Mouse (Mus musculus): ENCODE measurements around the gene Olfr331. TPM values are rescaled to one million over a fixed set of nuclear protein-coding genes. Genes with fewer than 3 reads are reported as not detected.

Olfr331 gene
- polyA plus RNA-seq, 1 experiment, result not detected

DNA sequence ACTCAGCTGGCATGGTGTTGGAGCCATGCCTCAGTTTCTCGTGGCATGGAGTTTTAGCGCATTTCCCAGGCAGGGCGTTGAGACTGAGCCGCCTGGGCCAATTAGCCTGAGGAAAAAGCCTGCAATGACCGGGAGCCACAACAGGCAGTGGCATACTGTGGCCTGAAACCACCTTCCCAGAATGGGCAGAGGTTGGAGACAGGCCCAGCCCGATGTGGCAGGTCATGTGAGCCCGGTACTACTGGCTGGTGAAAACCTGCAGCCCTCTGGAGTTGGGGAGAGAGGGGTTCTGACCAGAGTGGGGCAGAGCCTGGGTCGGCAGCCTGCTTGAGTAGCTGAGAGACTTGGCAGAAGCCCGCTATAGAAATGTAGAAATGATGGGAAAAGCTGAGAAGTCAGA is 3.6 kb downstream of the Olfr331 start:
- Histone ChIP-seq H3K79me3 (ENCODE audit: low read depth) (no peaks in the 10 kb centered on the region), H3ac (ENCODE audit: control insufficient read depth, insufficient read length, low read depth) (no peak overlapping the region), H3K36me3 (ENCODE audit: control insufficient read depth, insufficient read depth) (no peaks in the 10 kb centered on the region), H3K4me3 (ENCODE audit: insufficient read depth, poor library complexity, severe bottlenecking) (no peak overlapping the region), H3K27me3 (ENCODE audit: control insufficient read depth, insufficient read depth, insufficient read length) (no peaks in the 10 kb centered on the region), H3K79me2 (ENCODE audit: control insufficient read depth, insufficient read depth) (no peaks in the 10 kb centered on the region)
- no peak for TF ChIP-seq CEBPB (IDR thresholded peaks at IDR 0.05; ENCODE audit: low read depth)
- TF ChIP-seq MAX (IDR thresholded peaks at IDR 0.05), result no peak
- no peak for TF ChIP-seq USF1 (IDR thresholded peaks at IDR 0.05; ENCODE audit: low read depth)
- no peak for TF ChIP-seq FOSL1 (IDR thresholded peaks at IDR 0.05; ENCODE audit: insufficient read depth, low read length, poor library complexity, severe bottlenecking)
- TF ChIP-seq MYOG (IDR thresholded peaks at IDR 0.05; ENCODE audit: control insufficient read depth, extremely low read depth, insufficient read length), result no peak
- TF ChIP-seq CTCF (IDR thresholded peaks at IDR 0.05; ENCODE audit: control insufficient read depth, insufficient read depth, insufficient read length), result no peak
- TF ChIP-seq MYOD1 (IDR thresholded peaks at IDR 0.05; ENCODE audit: control insufficient read depth, insufficient read length, low read depth), result no peak

DNA sequence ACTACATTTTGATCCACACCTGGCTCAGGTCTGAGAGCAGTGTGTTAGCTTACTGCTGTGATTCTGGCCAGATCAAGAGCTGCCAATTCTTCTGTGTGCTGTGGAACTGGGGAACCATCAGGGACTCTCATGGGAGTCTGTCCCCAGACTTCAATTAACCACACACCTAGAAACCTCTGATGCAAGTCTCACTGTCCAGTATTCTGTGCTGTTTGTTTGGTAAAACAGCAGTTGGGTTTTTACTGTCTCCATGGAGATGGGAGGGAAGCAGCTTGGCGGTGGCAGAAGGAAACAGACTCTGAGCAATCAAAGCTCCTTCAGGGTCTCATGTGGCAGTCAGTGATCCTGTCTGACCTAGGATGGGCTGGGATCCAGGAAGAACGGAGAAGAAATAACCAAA is 9.9 kb downstream of the Olfr331 start, which contains the start of gene Olfr332:
Olfr332 (minus strand) TSS at position 101 of the 400 bp plus-strand sequence.
- no peak within 1 kb of the TSS for H3ac ChIP-seq (ENCODE audit: control insufficient read depth, insufficient read length, low read depth)
- H3K79me2 ChIP-seq (ENCODE audit: control insufficient read depth, insufficient read depth), result no peaks in the 10 kb centered on the region
- H3K27me3 ChIP-seq (ENCODE audit: control insufficient read depth, insufficient read depth, insufficient read length), result peaks cover 5% of the 10 kb centered on the region
- TF ChIP-seq CEBPB (IDR thresholded peaks at IDR 0.05; ENCODE audit: low read depth) (no peak), USF1 (IDR thresholded peaks at IDR 0.05; ENCODE audit: low read depth) (no peak), CTCF (IDR thresholded peaks at IDR 0.05; ENCODE audit: control insufficient read depth, insufficient read depth, insufficient read length) (no peak), MAX (IDR thresholded peaks at IDR 0.05) (no peak)
- no peaks in the 10 kb centered on the region for H3K36me3 ChIP-seq (ENCODE audit: control insufficient read depth, insufficient read depth)
- no peak within 1 kb of the TSS for H3K4me3 ChIP-seq (ENCODE audit: insufficient read depth, poor library complexity, severe bottlenecking)
- no peaks in the 10 kb centered on the region for H3K79me3 ChIP-seq (ENCODE audit: low read depth)

DNA sequence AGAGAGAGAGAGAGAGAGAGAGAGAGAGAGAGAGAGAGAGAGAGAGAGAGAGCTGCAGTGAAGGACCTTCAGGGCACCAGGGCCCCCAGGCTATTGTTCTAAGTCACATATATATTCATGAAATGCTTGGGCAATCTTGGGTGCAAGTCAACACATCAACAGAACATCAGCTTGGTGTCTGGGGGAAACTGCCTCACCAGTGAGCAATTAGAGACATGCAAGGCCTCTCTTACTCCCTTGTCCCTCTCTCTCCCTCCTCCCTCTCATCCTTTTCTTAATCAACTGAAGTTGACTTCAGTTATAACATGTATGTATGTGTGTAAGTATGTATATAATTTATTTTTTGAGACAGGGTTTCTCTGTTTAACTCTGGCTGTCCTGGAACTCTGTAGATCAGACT is 40.2 kb downstream of the Olfr331 start, which contains the start of gene Olfr30:
Olfr30 (minus strand) TSS at position 101 of the 400 bp plus-strand sequence.
- no peaks in the 10 kb centered on the region for H3K36me3 ChIP-seq (ENCODE audit: control insufficient read depth, insufficient read depth)
- H3K79me2 ChIP-seq (ENCODE audit: control insufficient read depth, insufficient read depth), result no peaks in the 10 kb centered on the region
- no peak within 1 kb of the TSS for H3ac ChIP-seq (ENCODE audit: control insufficient read depth, insufficient read length, low read depth)
- H3K79me3 ChIP-seq (ENCODE audit: low read depth), result no peaks in the 10 kb centered on the region
- H3K4me3 ChIP-seq (ENCODE audit: insufficient read depth, poor library complexity, severe bottlenecking), result no peak within 1 kb of the TSS
- no peak for TF ChIP-seq MYOD1 (IDR thresholded peaks at IDR 0.05; ENCODE audit: control insufficient read depth, insufficient read length, low read depth)
- no peak for TF ChIP-seq MAX (IDR thresholded peaks at IDR 0.05)
- TF ChIP-seq CEBPB (IDR thresholded peaks at IDR 0.05; ENCODE audit: low read depth), result no peak
- TF ChIP-seq CTCF (IDR thresholded peaks at IDR 0.05; ENCODE audit: control insufficient read depth, insufficient read depth, insufficient read length), result no peak
- TF ChIP-seq MYOG (IDR thresholded peaks at IDR 0.05; ENCODE audit: control insufficient read depth, extremely low read depth, insufficient read length), result no peak
- no peak for TF ChIP-seq FOSL1 (IDR thresholded peaks at IDR 0.05; ENCODE audit: insufficient read depth, low read length, poor library complexity, severe bottlenecking)
- no peak for TF ChIP-seq USF1 (IDR thresholded peaks at IDR 0.05; ENCODE audit: low read depth)
- peaks cover 4% of the 10 kb centered on the region for H3K27me3 ChIP-seq (ENCODE audit: control insufficient read depth, insufficient read depth, insufficient read length)

DNA sequence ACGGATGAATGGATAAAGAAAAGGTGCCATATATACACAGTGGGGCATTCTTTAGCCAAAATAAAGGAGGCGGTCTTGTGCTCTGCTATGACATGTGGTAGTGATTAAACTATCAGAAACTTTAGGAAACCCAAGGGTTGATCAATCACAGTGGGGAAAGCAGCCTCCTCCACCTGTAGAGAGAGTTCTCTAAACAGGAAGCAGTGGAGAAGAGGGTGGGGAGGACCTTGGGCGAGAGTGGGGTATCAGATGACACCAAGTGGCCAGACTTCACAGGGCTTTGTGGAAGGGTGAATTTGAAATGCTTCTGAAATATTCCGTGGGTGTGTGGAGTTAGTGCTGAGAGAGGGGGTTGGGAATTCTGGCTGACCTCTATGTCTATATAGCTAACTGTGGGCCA is 48.8 kb downstream of the Olfr331 start:
- no peak for TF ChIP-seq CEBPB (IDR thresholded peaks at IDR 0.05; ENCODE audit: low read depth)
- H3K79me2 ChIP-seq (ENCODE audit: control insufficient read depth, insufficient read depth), result no peaks in the 10 kb centered on the region

DNA sequence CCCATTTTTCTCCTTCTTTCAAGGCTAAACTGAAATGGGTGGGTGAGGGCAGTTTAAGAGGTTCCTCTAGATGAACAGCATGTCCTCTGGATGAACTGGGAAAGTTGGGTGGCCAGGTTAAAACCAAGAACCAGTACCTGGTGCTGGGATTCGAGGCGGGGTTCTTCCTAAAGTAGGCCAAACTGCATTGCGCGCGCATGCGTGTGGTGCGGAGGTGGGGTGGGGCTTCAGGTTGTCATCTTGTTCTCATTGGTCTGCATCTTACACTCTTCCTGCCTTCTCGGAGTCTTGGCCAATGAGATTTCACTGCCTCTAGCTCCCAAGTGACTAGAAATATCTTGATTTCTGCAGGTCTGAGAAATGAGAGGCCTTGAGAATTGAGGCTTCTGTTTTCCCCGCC is 49.6 kb downstream of the Olfr331 start, which contains the start of gene Lypd9:
Lypd9 (minus strand) TSS at position 165 of the 400 bp plus-strand sequence.
- Histone ChIP-seq H3K4me3 (ENCODE audit: insufficient read depth, poor library complexity, severe bottlenecking) (no peak within 1 kb of the TSS), H3ac (ENCODE audit: control insufficient read depth, insufficient read length, low read depth) (no peak within 1 kb of the TSS), H3K36me3 (ENCODE audit: control insufficient read depth, insufficient read depth) (no peaks in the 10 kb centered on the region), H3K27me3 (ENCODE audit: control insufficient read depth, insufficient read depth, insufficient read length) (no peaks in the 10 kb centered on the region), H3K79me2 (ENCODE audit: control insufficient read depth, insufficient read depth) (no peaks in the 10 kb centered on the region), H3K79me3 (ENCODE audit: low read depth) (no peaks in the 10 kb centered on the region)
- TF ChIP-seq MYOD1 (IDR thresholded peaks at IDR 0.05; ENCODE audit: control insufficient read depth, insufficient read length, low read depth) (no peak), MYOG (IDR thresholded peaks at IDR 0.05; ENCODE audit: control insufficient read depth, extremely low read depth, insufficient read length) (no peak), CTCF (IDR thresholded peaks at IDR 0.05; ENCODE audit: control insufficient read depth, insufficient read depth, insufficient read length) (no peak), USF1 (IDR thresholded peaks at IDR 0.05; ENCODE audit: low read depth) (no peak), FOSL1 (IDR thresholded peaks at IDR 0.05; ENCODE audit: insufficient read depth, low read length, poor library complexity, severe bottlenecking) (no peak), MAX (IDR thresholded peaks at IDR 0.05) (no peak), CEBPB (IDR thresholded peaks at IDR 0.05; ENCODE audit: low read depth) (no peak)

More for the DNA sequence above, 48.8 kb downstream of the Olfr331 start:
- no peak overlapping the region for H3K4me3 ChIP-seq (ENCODE audit: insufficient read depth, poor library complexity, severe bottlenecking)
- no peaks in the 10 kb centered on the region for H3K27me3 ChIP-seq (ENCODE audit: control insufficient read depth, insufficient read depth, insufficient read length)
- no peak overlapping the region for H3ac ChIP-seq (ENCODE audit: control insufficient read depth, insufficient read length, low read depth)
- H3K79me3 ChIP-seq (ENCODE audit: low read depth), result no peaks in the 10 kb centered on the region
- H3K36me3 ChIP-seq (ENCODE audit: control insufficient read depth, insufficient read depth), result no peaks in the 10 kb centered on the region

Other genes with a start within 250 kb of the Olfr331 start
- 0.01 TPM for gene 4930438A08Rik, start 227.8 kb downstream of the Olfr331 start, polyA plus RNA-seq (2012; fragmentation: generic; extraction: Trizol)
- gene Zfp692, start 195.5 kb downstream of the Olfr331 start, polyA plus RNA-seq (2012; fragmentation: generic; extraction: Trizol), result 6.8 TPM
- 12.5 TPM for gene Zfp672, start 172.2 kb downstream of the Olfr331 start, polyA plus RNA-seq (2012; fragmentation: generic; extraction: Trizol)
- 30.8 TPM for gene Sh3bp5l, start 171.8 kb downstream of the Olfr331 start, polyA plus RNA-seq (2012; fragmentation: generic; extraction: Trizol)
- gene Lypd8, start 123.5 kb downstream of the Olfr331 start, polyA plus RNA-seq (2012; fragmentation: generic; extraction: Trizol), result not detected
- gene 1810065E05Rik, start 81.5 kb downstream of the Olfr331 start, polyA plus RNA-seq (2012; fragmentation: generic; extraction: Trizol), result not detected
- gene Gm12253, start 70.0 kb downstream of the Olfr331 start, polyA plus RNA-seq (2012; fragmentation: generic; extraction: Trizol), result not detected
- gene Lypd9, start 49.6 kb downstream of the Olfr331 start, polyA plus RNA-seq (2012; fragmentation: generic; extraction: Trizol), result not detected
- gene Olfr30, start 40.3 kb downstream of the Olfr331 start, polyA plus RNA-seq (2012; fragmentation: generic; extraction: Trizol), result not detected
- not detected for gene Olfr332, start 10.0 kb downstream of the Olfr331 start, polyA plus RNA-seq (2012; fragmentation: generic; extraction: Trizol)
- not detected for gene Olfr330, start 32.3 kb upstream of the Olfr331 start, polyA plus RNA-seq (2012; fragmentation: generic; extraction: Trizol)
- gene Olfr329-ps, start 43.9 kb upstream of the Olfr331 start, polyA plus RNA-seq (2012; fragmentation: generic; extraction: Trizol), result not detected
- gene Olfr328, start 53.1 kb upstream of the Olfr331 start, polyA plus RNA-seq (2012; fragmentation: generic; extraction: Trizol), result not detected
- gene Olfr224, start 68.0 kb upstream of the Olfr331 start, polyA plus RNA-seq (2012; fragmentation: generic; extraction: Trizol), result not detected
- gene Olfr325, start 75.2 kb upstream of the Olfr331 start, polyA plus RNA-seq (2012; fragmentation: generic; extraction: Trizol), result not detected
- not detected for gene Olfr324, start 92.5 kb upstream of the Olfr331 start, polyA plus RNA-seq (2012; fragmentation: generic; extraction: Trizol)
- not detected for gene 2210407C18Rik, start 113.5 kb upstream of the Olfr331 start, polyA plus RNA-seq (2012; fragmentation: generic; extraction: Trizol)
- not detected for gene Olfr323, start 127.9 kb upstream of the Olfr331 start, polyA plus RNA-seq (2012; fragmentation: generic; extraction: Trizol)
- gene Trim58, start 137.9 kb upstream of the Olfr331 start, polyA plus RNA-seq (2012; fragmentation: generic; extraction: Trizol), result not detected
- not detected for gene Olfr322, start 156.2 kb upstream of the Olfr331 start, polyA plus RNA-seq (2012; fragmentation: generic; extraction: Trizol)
- not detected for gene Olfr320, start 178.5 kb upstream of the Olfr331 start, polyA plus RNA-seq (2012; fragmentation: generic; extraction: Trizol)
- gene Olfr319, start 196.6 kb upstream of the Olfr331 start, polyA plus RNA-seq (2012; fragmentation: generic; extraction: Trizol), result not detected
- not detected for gene Olfr318, start 221.4 kb upstream of the Olfr331 start, polyA plus RNA-seq (2012; fragmentation: generic; extraction: Trizol)
- not detected for gene Olfr317, start 236.6 kb upstream of the Olfr331 start, polyA plus RNA-seq (2012; fragmentation: generic; extraction: Trizol)